Mouse (Mus musculus) cerebellum, adult 18-20 months (tissue): ENCODE measurements around the gene Aspscr1.
A peak's percentile ranks its signal among the peaks of the same experiment; 100 is the strongest.

Experiments
- DNase-seq, 2 experiments: peaks; one replicate each; pipeline ENCODE4 v3.0.0; 2021

Gene Aspscr1

GRCm38 (mm10) chr11:120684660-120685059, 11.9 kb downstream of the Aspscr1 start:
- no peak for DNase-seq

DNA sequence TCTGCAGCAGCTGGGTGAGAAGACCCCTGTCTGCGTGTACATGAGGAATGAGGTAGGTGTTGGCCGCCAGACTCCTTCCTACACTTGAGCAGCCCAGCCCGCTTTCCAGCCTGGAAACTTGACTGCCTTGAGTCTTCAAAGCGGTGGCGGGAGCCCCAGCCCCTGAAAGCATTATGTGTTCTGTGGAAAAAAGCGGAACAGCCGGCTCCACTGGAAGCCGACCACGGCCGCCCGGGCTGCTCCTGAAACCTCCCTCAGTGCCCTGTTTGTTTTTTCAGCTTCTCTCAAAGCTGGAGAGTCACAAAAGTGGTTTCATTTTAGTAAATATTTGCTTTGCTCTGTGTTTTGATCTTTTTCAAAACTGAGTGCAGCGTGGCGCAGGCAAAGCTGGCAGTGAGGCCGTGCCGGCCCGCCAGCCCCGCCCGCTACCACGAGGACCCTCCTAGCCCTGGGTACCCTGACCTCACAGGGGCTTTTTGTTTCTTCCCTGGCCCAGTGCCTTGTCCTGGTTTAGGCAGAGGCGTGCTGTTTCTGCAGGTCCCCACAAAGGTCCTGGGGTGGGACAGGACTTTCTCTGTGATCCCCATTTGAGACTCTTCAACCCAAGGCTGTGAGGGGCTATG, 14.0 kb downstream of the Aspscr1 start:
- DNase-seq, result no peak

- no peak for DNase-seq
Measured at GRCm38 (mm10) chr11:120689365-120689764, 16.6 kb downstream of the Aspscr1 start.

DNA sequence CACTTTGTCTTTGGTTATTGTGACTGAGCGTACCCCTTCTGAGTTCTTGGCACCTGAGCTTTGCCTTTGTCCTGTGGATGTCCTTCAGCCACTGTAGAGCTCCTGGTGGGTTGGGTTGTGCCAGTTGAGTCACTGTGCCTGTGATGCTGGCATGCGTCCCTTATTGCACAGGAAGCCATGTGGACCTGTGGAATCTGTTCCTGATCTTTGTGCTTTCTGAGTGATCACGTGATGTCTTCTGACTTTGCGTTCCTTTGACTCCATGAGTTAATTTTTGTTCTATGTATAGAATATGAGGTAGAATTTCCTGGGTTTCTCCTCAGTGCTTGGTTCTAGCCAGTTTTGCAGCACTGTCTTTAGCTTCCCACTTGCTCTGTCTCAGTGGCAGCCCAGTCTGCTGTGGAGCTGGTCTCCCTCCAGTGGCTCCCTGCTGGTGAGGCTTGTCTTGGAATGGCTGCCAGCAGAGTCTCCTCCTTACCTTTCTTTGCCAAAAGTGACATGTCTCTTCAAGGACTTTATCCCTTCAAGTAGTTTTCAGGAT, 19.8 kb downstream of the Aspscr1 start:
- no peak for DNase-seq

GRCm38 (mm10) chr11:120693461-120693860, 20.7 kb downstream of the Aspscr1 start:
- DNase-seq, result no peak

DNA sequence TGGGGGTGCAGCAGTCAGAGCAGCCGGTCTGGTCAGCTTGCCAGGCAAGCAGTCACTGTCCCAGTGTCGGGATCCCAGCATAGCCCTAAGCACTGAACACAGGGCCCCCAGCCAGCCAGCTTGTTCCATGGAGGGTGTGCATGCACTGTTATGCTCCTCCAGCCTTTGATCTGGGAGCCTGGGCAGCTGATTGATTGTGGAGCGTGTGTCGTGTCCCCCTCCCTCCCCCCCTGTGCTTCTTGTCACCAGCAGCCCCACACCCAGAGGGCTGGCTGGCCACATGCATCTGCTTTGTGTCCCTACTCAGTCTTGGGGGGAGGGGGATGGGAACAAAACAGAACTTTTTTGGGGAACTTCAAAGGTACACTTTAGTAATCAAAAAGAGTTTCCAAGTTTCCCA, 22.4 kb downstream of the Aspscr1 start:
- no peak for DNase-seq

GRCm38 (mm10) chr11:120695641-120696040, 22.9 kb downstream of the Aspscr1 start:
- DNase-seq, result no peak

DNA sequence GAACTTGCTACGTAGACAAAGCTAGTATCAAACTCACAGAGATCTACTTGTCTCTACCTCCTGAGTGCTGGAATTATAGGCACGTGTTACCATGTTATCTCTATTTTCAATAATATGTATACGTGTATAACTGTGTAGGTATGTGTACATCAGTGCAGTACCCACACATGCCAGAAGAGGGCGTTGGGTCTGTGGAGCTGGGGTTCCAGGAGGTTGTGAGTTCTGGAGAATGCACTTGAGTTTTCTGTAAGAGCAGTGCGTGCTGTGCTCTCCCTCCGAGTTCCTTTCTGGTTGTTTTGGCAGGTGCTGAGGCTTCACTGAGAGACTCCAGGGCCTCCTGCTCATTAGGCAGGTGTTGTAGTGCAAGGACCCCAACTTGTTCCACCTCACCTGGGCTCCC, 23.8 kb downstream of the Aspscr1 start:
- DNase-seq, result no peak

DNA sequence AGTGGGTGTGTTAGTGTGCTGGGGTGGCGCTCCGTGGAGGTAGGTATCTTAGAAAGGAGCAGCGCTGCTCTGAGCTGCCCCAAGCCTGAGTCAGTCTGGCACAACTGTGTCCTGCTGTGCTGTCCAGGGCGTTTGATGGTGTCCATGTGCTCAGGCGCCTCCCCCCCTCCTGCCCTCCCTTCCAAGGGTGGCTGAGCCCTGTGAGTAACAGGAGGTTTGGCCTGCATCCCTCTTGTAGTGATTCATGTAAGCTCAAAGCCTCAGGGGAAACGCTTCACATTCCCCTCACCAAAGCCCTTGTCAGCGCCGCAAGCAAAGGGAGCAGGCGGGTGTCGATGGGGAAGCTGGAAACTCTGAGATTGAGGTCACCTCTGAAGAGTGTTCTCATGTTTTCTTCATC, 25.0 kb downstream of the Aspscr1 start:
- DNase-seq, result no peak

DNA sequence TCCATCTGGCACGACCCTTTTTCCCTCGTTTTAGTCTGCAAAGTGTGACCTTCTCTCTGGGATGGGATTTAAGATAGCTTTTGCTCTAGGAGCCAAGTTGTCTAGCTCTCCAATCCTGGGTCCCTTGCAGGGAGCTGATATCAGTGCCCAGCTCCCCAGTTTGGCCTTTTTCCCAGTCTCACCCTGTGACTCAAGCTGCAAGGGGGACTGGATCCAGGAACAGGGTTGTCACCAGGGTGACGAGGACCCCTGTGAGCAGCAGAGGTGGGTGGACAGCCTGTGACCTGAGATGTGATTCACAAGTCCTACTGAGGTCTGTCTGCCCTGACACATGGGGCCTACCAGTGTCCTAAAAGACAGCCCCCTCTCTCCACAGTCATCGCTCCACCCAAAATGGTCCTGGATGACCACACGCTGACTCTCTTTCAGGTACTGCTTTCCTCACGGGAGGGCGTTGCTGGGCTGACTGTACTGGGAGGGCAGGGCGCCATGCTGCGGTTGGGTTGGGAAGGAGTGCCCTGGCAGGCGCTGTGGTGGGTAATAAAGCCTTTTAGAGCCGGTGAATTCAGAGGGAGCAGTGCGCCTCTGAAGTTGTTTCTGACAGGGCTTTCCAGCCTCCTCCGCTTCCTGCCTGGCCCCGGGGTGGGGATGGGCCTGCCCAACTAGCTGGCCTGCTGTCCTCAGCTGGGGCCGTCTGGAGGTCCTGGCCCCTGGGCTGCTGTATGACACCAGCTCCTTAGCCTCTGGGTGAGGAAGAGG, 31.1 kb downstream of the Aspscr1 start:
- no peak for DNase-seq

- no peak for DNase-seq
Measured at GRCm38 (mm10) chr11:120704486-120705325, 31.9 kb downstream of the Aspscr1 start.

- DNase-seq, result no peak
Measured at GRCm38 (mm10) chr11:120706120-120706519, 33.3 kb downstream of the Aspscr1 start.

DNA sequence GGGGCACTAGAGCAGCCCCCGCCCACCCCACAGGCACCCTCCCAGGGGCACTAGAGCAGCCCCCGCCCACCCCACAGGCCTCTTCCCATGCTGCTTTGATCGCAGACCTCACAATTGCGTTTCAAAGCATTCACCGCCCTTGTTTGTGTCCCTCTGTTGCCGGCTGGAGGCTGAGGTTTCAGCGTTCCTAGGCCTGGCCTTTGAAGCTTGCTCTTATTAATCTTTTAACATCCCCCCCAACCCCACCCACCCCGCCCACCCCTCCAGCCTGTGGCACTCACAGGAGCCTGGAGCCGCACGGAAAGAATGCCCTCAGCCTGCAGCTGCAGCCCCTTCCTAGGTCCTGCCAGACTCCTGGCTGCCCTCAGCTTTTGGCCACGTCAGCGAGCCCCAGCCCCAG, 34.5 kb downstream of the Aspscr1 start:
- no peak for DNase-seq

DNA sequence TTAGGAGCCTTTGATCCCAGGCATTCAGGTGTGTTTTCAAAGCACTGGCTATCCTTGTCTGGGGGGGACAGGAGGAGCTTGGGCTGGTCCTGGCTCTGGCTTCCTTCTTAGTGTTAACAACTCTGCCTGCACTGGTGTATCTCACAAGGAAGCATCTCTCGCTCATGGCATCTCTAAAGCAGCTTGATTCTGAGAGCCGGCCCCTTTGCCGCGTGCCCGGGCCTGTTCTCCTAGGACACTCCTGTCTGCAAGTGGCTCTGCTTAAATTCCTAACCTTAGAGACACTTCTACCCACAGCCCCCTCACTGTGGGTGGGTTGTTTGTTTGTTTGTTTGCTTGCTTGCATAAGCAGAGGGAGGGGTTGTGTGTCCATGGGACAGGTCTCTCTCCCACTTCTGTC, 35.2 kb downstream of the Aspscr1 start:
- DNase-seq, result no peak

DNA sequence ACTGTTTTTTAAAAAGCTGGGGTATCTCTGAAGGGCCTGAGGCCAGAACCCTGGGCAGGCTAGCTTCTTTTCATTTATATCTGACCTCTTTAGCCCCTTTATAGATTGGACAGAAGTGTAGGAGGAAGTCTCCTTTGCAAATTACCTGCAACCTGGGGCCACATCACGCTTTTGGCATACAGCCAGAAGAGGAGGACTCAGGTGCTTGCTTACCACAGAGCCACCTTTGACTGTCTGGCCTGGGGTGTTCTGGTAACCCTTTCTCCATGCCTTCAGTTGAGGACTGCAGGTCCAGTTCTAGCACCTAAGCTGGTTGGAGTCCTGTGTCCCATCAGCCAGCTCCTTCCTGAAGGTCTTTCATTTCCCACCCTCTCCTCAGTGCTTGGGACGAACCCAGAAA, 36.8 kb downstream of the Aspscr1 start:
- no peak for DNase-seq

- DNase-seq, result no peak
Measured at GRCm38 (mm10) chr11:120710672-120711071, 37.9 kb downstream of the Aspscr1 start.

- no peak for DNase-seq
Measured at GRCm38 (mm10) chr11:120711980-120712604, 39.3 kb downstream of the Aspscr1 start.

DNA sequence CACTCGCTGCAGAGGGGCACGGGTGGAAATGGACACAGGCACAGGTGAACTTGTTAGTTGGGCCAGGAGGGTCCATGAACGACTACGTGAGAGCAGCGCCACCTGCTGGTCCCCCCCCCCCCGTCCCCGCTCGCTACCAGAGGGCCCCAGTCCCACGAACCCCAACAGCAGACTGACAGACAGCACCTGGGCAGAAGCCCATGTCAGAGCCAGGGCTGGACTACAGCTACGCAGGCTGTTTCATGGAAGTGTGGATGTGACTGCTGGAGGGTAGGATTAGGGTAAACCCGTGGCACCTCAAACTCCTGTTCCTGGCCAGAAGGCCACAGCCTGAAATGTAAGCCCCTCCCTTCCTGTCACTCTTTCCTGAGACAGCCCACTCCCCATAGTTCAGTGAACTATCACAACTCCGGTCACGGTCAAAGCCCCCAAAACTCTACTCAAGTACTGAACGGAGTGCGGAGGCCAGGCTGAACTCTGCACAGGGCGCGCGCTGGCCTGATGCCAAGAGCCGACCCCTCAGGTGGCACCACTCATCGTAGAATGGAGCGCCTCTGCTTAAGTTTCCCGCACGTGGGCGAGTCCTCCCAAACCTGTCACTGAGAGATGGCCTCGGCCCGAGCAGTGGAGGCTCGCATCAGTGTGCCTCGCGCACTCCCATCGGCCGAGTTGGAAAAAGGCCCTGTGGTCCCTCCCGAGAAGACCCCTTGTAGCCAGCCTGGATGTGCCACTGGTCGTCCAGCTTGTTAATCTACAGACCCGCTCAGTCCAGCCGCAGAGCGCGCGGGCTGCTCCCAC, 40.2 kb downstream of the Aspscr1 start:
- DNase-seq, result peak; percentile 49 to 58

GRCm38 (mm10) chr11:120713580-120714518, 41.1 kb downstream of the Aspscr1 start, which contains the start of the genes Cenpx and Lrrc45:
Cenpx (minus strand) TSS chr11:120713738.
Lrrc45 (plus strand) TSS chr11:120713925.
- peak; percentile 95 to 100 for DNase-seq

DNA sequence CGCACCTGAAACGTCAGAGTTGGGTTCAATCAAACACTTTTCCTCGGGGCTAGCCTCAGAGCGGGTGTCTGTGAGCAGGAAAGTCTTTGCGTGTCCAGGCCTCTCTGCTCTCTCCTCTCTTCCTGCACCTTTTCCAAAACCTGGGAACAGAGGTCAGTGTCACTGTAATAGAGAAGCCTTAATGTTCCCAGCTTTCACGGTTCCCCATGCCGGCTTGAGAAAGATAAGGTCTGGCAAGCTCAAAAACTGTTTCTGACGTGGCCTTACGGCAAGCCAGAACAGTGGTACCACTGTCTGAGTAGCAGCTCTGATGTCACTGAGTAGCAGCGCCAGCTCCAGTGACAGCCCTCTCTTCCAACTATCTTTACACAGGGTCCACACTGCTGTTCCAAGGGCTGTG, 41.8 kb downstream of the Aspscr1 start:
- DNase-seq, result no peak

DNA sequence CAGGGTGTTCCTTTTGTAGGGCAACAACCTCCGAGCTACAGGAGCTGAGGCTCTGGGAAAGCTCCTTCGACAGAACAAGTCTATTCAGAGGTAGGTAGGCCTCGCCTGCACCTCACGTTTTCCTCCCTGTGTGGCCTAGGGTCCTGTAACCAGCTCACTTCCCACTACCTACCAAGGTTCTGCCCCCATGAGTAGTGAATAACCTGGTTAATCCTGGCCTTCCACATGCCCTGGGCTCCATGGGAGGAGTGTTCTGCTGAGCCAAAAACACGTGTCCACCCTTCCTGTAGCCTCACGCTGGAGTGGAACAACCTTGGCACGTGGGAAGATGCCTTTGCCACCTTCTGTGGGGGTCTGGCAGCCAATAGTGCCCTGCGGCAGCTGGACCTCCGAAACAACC, 42.4 kb downstream of the Aspscr1 start:
- no peak for DNase-seq
